Mouse (Mus musculus) lung, adult 2 months (tissue): ENCODE results near the gene Aldh16a1.

Experiments
- CTCF ChIP-seq: fragments of 200-500 bp; IDR thresholded peaks from 2 replicates; pipeline ENCODE4 v1.5.1; 2011; ENCODE audit warnings: mild to moderate bottlenecking, low read length, control low read depth; ENCODE audit not compliant: insufficient read depth
- POLR2A ChIP-seq: fragments of 200-500 bp; IDR thresholded peaks from 2 replicates; pipeline ENCODE4 v1.6.1; 2011; ENCODE audit warnings: low read depth, mild to moderate bottlenecking, control low read depth, low read length, borderline replicate concordance; ENCODE audit errors: extremely low read depth

DNA sequence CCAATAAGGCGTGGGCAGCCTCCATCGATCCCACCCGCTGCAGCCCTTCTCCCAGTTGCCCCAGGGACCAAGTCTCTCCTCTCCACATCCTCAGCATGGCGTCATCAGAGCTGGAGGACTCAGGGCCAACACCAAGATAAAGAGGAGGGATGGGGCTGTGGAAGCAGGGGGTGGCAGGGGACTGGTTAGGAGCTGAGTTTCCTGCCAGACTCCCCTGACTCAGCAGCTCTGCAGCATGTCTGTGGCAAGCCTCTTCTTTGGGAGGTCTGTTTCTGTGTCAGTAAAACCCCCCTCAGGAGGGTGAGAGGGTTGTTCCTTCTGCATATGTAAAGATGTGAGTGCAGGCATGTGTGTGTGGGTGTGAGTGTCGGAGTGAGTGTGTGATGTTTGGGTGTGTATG, 42.6 kb upstream of the Aldh16a1 start:
- no peak for TF ChIP-seq POLR2A
- no peak for TF ChIP-seq CTCF
